Mouse (Mus musculus): Measurements from ENCODE around the gene Pim2. TPM values are rescaled to one million over a fixed set of nuclear protein-coding genes. Genes with fewer than 3 reads are reported as not detected.

Gene Pim2
- 12.6 TPM for polyA plus RNA-seq (2014; fragmentation: Illumina TruSeq; extraction: RNeasy Lipid Tissue Mini Kit (QIAGEN cat#74804); ENCODE audit: low read depth, low replicate concordance)

GRCm38 (mm10) chrX:7878007-7878419 is at the start of gene Pim2:
TSS of gene Pim2 (plus strand) at chrX:7878262.

GRCm38 (mm10) chrX:7841163-7842162 is 36.6 kb upstream of the Pim2 start, which contains the start of gene Otud5:
TSS of gene Otud5 (plus strand) at chrX:7841364.

GRCm38 (mm10) chrX:7883841-7884567 is 5.9 kb downstream of the Pim2 start, which contains the start of gene Slc35a2:
TSS of gene Slc35a2 (plus strand) at chrX:7884028.

GRCm38 (mm10) chrX:7898880-7899874 is 21.1 kb downstream of the Pim2 start, which contains the start of the genes Pqbp1 and Timm17b:
TSS of gene Pqbp1 (minus strand) at chrX:7899269.
TSS of gene Timm17b (plus strand) at chrX:7899357.

GRCm38 (mm10) chrX:7907735-7908134 is 29.7 kb downstream of the Pim2 start, which contains the start of gene Gm10491:
TSS of gene Gm10491 (minus strand) at chrX:7907835.

GRCm38 (mm10) chrX:7909242-7909641 is 31.2 kb downstream of the Pim2 start, which contains the start of gene Gm10490:
TSS of gene Gm10490 (plus strand) at chrX:7909542.

DNA sequence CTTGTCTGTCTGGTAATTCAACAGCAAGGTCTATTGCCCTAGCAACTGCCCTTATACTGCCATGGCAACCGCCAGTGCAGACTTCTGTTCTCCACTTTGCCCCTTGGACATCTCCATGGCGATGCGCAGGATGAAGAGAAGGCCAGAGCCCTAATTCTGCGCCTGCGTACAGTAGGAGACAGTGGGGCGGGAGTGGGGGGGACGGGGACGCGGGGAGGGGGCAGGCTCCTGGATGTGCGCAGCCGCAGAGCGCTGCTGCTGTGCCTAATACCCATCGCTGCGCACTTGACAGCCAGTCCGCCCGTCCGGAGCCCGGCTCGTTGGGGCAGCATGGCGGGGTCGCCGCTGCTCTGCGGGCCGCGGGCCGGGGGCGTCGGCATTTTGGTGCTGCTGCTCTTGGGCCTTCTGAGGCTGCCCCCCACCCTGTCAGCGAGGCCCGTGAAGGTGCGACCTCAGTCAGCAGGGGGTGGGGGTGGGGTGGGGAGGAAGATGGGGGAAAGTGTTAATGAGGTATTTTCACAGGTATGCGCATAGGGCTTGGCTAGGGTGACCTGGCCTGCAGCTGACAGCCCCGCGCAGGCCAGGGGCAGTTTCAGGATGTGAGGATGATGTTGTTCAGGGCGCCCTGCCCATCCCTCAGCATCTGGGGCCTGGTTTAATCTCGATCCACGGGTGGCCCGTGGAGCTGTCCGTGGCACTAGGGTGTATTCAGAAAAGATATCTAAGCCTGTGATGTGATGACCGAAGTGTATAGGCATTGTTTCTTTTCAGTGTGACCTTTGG is 41.7 kb downstream of the Pim2 start, which contains the start of gene Pcsk1n:
TSS of gene Pcsk1n (plus strand) at position 222 of the 783 bp plus-strand sequence.

DNA sequence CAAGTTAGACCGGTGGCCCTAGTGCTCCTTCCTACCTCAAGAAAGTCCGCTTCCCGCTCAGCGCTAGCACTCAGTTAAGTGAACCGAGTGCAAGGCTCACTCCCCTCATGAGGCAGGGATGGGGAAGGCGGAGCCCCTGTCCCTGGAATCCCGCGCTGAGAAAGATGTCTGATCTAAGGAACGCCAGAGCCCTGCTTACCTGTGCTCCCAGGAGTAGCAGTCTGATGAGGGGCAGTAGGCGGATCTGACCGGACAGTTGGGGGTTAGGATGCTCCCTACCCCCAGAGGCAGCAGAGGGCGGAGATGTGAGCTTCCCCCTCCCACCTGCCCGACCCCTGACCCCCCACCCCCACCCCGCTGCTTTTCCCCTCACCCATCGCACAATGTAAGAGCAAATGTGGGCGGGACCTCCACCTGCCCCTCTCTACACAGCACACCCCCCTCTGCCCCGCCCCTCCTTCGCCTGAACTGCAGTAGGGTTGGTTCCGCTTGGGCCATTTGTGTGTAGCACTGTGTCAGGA is 50.3 kb downstream of the Pim2 start, which contains the start of gene Eras:
TSS of gene Eras (minus strand) at position 338 of the 521 bp plus-strand sequence.

Other genes with a start within 250 kb of the Pim2 start
- 4.7 TPM for gene Syp, start 239.8 kb upstream of the Pim2 start, polyA plus RNA-seq (2014; fragmentation: Illumina TruSeq; extraction: RNeasy Lipid Tissue Mini Kit (QIAGEN cat#74804); ENCODE audit: low read depth, low replicate concordance)
- 19.2 TPM for gene Prickle3, start 221.0 kb upstream of the Pim2 start, polyA plus RNA-seq (2014; fragmentation: Illumina TruSeq; extraction: RNeasy Lipid Tissue Mini Kit (QIAGEN cat#74804); ENCODE audit: low read depth, low replicate concordance)
- 262 TPM for gene Plp2, start 206.9 kb upstream of the Pim2 start, polyA plus RNA-seq (2014; fragmentation: Illumina TruSeq; extraction: RNeasy Lipid Tissue Mini Kit (QIAGEN cat#74804); ENCODE audit: low read depth, low replicate concordance)
- gene Magix, start 197.0 kb upstream of the Pim2 start, polyA plus RNA-seq (2014; fragmentation: Illumina TruSeq; extraction: RNeasy Lipid Tissue Mini Kit (QIAGEN cat#74804); ENCODE audit: low read depth, low replicate concordance) = 3.4 TPM
- gene Gpkow, start 181.1 kb upstream of the Pim2 start, polyA plus RNA-seq (2014; fragmentation: Illumina TruSeq; extraction: RNeasy Lipid Tissue Mini Kit (QIAGEN cat#74804); ENCODE audit: low read depth, low replicate concordance) = 26.6 TPM
- 59.6 TPM for gene Wdr45, start 163.9 kb upstream of the Pim2 start, polyA plus RNA-seq (2014; fragmentation: Illumina TruSeq; extraction: RNeasy Lipid Tissue Mini Kit (QIAGEN cat#74804); ENCODE audit: low read depth, low replicate concordance)
- gene Gm45208, start 156.0 kb upstream of the Pim2 start, polyA plus RNA-seq (2014; fragmentation: Illumina TruSeq; extraction: RNeasy Lipid Tissue Mini Kit (QIAGEN cat#74804); ENCODE audit: low read depth, low replicate concordance) = not detected
- gene Praf2, start 149.8 kb upstream of the Pim2 start, polyA plus RNA-seq (2014; fragmentation: Illumina TruSeq; extraction: RNeasy Lipid Tissue Mini Kit (QIAGEN cat#74804); ENCODE audit: low read depth, low replicate concordance) = 12.3 TPM
- gene Ccdc120, start 127.4 kb upstream of the Pim2 start, polyA plus RNA-seq (2014; fragmentation: Illumina TruSeq; extraction: RNeasy Lipid Tissue Mini Kit (QIAGEN cat#74804); ENCODE audit: low read depth, low replicate concordance) = 18.1 TPM
- gene Tfe3, start 115.7 kb upstream of the Pim2 start, polyA plus RNA-seq (2014; fragmentation: Illumina TruSeq; extraction: RNeasy Lipid Tissue Mini Kit (QIAGEN cat#74804); ENCODE audit: low read depth, low replicate concordance) = 70.2 TPM
- gene Gripap1, start 88.5 kb upstream of the Pim2 start, polyA plus RNA-seq (2014; fragmentation: Illumina TruSeq; extraction: RNeasy Lipid Tissue Mini Kit (QIAGEN cat#74804); ENCODE audit: low read depth, low replicate concordance) = 44.2 TPM
- 6.5 TPM for gene Kcnd1, start 56.0 kb upstream of the Pim2 start, polyA plus RNA-seq (2014; fragmentation: Illumina TruSeq; extraction: RNeasy Lipid Tissue Mini Kit (QIAGEN cat#74804); ENCODE audit: low read depth, low replicate concordance)
- 83.1 TPM for gene Otud5, start 36.9 kb upstream of the Pim2 start, polyA plus RNA-seq (2014; fragmentation: Illumina TruSeq; extraction: RNeasy Lipid Tissue Mini Kit (QIAGEN cat#74804); ENCODE audit: low read depth, low replicate concordance)
- gene Slc35a2, start 5.8 kb downstream of the Pim2 start, polyA plus RNA-seq (2014; fragmentation: Illumina TruSeq; extraction: RNeasy Lipid Tissue Mini Kit (QIAGEN cat#74804); ENCODE audit: low read depth, low replicate concordance) = 32.2 TPM
- gene Pqbp1, start 21.0 kb downstream of the Pim2 start, polyA plus RNA-seq (2014; fragmentation: Illumina TruSeq; extraction: RNeasy Lipid Tissue Mini Kit (QIAGEN cat#74804); ENCODE audit: low read depth, low replicate concordance) = 57.6 TPM
- 38.1 TPM for gene Timm17b, start 21.1 kb downstream of the Pim2 start, polyA plus RNA-seq (2014; fragmentation: Illumina TruSeq; extraction: RNeasy Lipid Tissue Mini Kit (QIAGEN cat#74804); ENCODE audit: low read depth, low replicate concordance)
- not detected for gene Gm10491, start 29.6 kb downstream of the Pim2 start, polyA plus RNA-seq (2014; fragmentation: Illumina TruSeq; extraction: RNeasy Lipid Tissue Mini Kit (QIAGEN cat#74804); ENCODE audit: low read depth, low replicate concordance)
- not detected for gene Gm10490, start 31.3 kb downstream of the Pim2 start, polyA plus RNA-seq (2014; fragmentation: Illumina TruSeq; extraction: RNeasy Lipid Tissue Mini Kit (QIAGEN cat#74804); ENCODE audit: low read depth, low replicate concordance)
- 0.57 TPM for gene Pcsk1n, start 41.6 kb downstream of the Pim2 start, polyA plus RNA-seq (2014; fragmentation: Illumina TruSeq; extraction: RNeasy Lipid Tissue Mini Kit (QIAGEN cat#74804); ENCODE audit: low read depth, low replicate concordance)
- not detected for gene Eras, start 50.3 kb downstream of the Pim2 start, polyA plus RNA-seq (2014; fragmentation: Illumina TruSeq; extraction: RNeasy Lipid Tissue Mini Kit (QIAGEN cat#74804); ENCODE audit: low read depth, low replicate concordance)
- gene Hdac6, start 69.6 kb downstream of the Pim2 start, polyA plus RNA-seq (2014; fragmentation: Illumina TruSeq; extraction: RNeasy Lipid Tissue Mini Kit (QIAGEN cat#74804); ENCODE audit: low read depth, low replicate concordance) = 121 TPM
- 0.26 TPM for gene Gata1, start 99.8 kb downstream of the Pim2 start, polyA plus RNA-seq (2014; fragmentation: Illumina TruSeq; extraction: RNeasy Lipid Tissue Mini Kit (QIAGEN cat#74804); ENCODE audit: low read depth, low replicate concordance)
- 0.91 TPM for gene Glod5, start 140.2 kb downstream of the Pim2 start, polyA plus RNA-seq (2014; fragmentation: Illumina TruSeq; extraction: RNeasy Lipid Tissue Mini Kit (QIAGEN cat#74804); ENCODE audit: low read depth, low replicate concordance)
- 15.3 TPM for gene Suv39h1, start 196.5 kb downstream of the Pim2 start, polyA plus RNA-seq (2014; fragmentation: Illumina TruSeq; extraction: RNeasy Lipid Tissue Mini Kit (QIAGEN cat#74804); ENCODE audit: low read depth, low replicate concordance)
- 9.3 TPM for gene Was, start 212.2 kb downstream of the Pim2 start, polyA plus RNA-seq (2014; fragmentation: Illumina TruSeq; extraction: RNeasy Lipid Tissue Mini Kit (QIAGEN cat#74804); ENCODE audit: low read depth, low replicate concordance)